Mouse (Mus musculus): ENCODE measurements around the gene Mars.

DNA sequence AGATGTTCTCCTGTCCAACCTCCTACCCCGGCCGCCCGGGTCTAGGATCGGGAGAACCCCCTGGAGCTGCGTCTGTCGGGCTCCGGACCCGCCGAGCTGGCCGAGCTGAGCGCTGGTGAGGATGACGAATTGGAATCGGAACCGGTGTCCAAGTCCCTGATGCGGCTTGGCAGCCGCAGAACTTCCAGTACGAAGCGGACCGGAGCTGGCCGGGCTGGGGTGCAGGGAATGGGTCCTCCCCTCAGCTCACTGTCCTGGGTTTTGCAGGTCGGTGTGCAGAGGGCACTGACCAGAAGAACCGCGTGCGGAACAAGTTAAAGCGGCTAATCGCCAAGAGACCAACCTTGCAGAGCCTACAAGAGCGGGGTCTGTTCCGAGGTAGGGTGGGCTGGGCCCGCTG lies 15.2 kb upstream of the Mars start:
- TF ChIP-seq GATA1 (IDR thresholded peaks at IDR 0.05; ENCODE audit: low read depth, low read length) (no peak), TCF12 (IDR thresholded peaks at IDR 0.05; ENCODE audit: low read depth, low read length) (no peak), MXI1 (IDR thresholded peaks at IDR 0.05; ENCODE audit: low read depth, low read length) (no peak), SMC3 (IDR thresholded peaks at IDR 0.05; ENCODE audit: low read depth, low read length) (no peak), MAX (IDR thresholded peaks at IDR 0.05; ENCODE audit: low read length) (no peak), POLR2A (IDR thresholded peaks at IDR 0.05; ENCODE audit: control insufficient read depth in 1 of 2, insufficient read depth in 1 of 2, low read depth in 1 of 2, low read length in 2 of 2, poor library complexity in 1 of 2) (no peak), ZNF384 (IDR thresholded peaks at IDR 0.05; ENCODE audit: low read depth, low read length) (no peak), ETS1 (IDR thresholded peaks at IDR 0.05; ENCODE audit: low read depth, low read length) (no peak), JUND (IDR thresholded peaks at IDR 0.05; ENCODE audit: low read depth, low read length) (no peak), POLR2AphosphoS5 (IDR thresholded peaks at IDR 0.05; ENCODE audit: borderline replicate concordance, low read depth, low read length) (no peak), NRF1 (IDR thresholded peaks at IDR 0.05; ENCODE audit: insufficient read depth, low read depth, low read length, poor library complexity, severe bottlenecking) (no peak), EP300 (IDR thresholded peaks at IDR 0.05; ENCODE audit: low read depth in 1 of 2, low read length in 2 of 2) (no peak), MAZ (IDR thresholded peaks at IDR 0.05; ENCODE audit: low read depth, low read length) (no peak)
